Mouse (Mus musculus) erythroid progenitor cell, adult 5-6 weeks (primary cell): ENCODE results near the gene Alg10b. TPM values are rescaled to one million over a fixed set of nuclear protein-coding genes. Genes with fewer than 3 reads are reported as not detected.
"Not testable (repeated sequence)": the region's sequence is repeated elsewhere in the genome, so short reads cannot be mapped to it uniquely, and the experiment has no call there.

Source experiments
- ATAC-seq: replicated peaks from 2 replicates; pipeline ENCODE4 v1.8.0; 2016; ENCODE audit warnings: moderate number of reproducible peaks, mild to moderate bottlenecking, moderate TSS enrichment, inconsistent platforms; ENCODE audit not compliant: poor library complexity, low FRiP score, severe bottlenecking
- total RNA-seq, 2 experiments: library from RNA; stranded (forward) in 1 of 2; stranded (reverse) in 1 of 2; fragments of 150-400 nt in 1 of 2; fragments of 186-747, 209-891 nt in 1 of 2; gene quantifications; 2 replicates each; pipeline versions ENCODE4 v1.2.3 to v1.2.4; 2015 to 2017; ENCODE audit warnings: low replicate concordance in 2 of 2

The Alg10b gene
- 16.8 and 17.7 TPM in 2 replicates for total RNA-seq (2015; ENCODE audit: low replicate concordance)
- 6.9 and 8.0 TPM in 2 replicates for total RNA-seq (2017; ENCODE audit: low replicate concordance)

- ATAC-seq: peak; percentile 95
These were observed at the start of gene Alg10b for GRCm38 (mm10) chr15:90223969-90224750. TSS of gene Alg10b (plus strand) at chr15:90224311.

- ATAC-seq: not testable (repeated sequence)
These were observed 41.0 kb upstream of the Alg10b start for GRCm38 (mm10) chr15:90183108-90183507.

DNA sequence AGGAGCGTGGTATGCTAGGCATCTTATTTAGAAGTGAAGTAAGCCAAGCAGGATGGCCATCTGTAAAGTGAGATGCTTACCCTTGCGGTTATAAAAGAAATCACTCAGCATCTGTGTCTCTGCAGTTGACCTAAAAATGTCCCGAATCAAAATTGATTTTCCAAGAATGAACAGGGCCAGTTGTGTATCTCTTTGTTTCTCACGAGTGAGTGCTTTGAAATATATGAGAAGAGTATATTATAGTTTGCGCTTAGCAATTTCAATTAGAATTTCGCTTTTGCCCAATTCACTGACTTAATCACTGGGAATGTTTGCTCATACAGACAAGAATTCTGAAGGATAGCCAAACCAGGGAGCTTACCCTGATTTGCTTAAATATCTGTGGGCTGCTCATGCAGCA lies 40.6 kb upstream of the Alg10b start:
- ATAC-seq: no peak

DNA sequence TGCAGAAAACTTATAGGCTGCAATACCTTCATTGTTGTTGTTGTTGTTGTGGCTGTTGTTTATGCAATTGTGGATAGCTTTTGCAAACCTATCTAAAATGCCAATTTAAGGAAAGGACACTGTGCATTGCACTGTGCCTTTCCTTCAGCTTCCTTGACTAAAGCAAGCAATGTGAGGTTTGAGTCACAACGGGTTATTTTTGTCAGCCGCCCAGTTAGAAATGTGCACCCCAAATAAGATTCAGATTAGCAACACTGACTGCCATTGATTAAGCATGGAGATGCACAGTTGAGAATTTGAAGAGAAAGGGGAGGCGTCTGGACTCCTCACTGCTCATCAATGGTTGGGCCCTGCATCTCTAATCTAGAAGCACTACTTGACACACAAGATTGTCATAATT lies 39.4 kb upstream of the Alg10b start:
- ATAC-seq: no peak

DNA sequence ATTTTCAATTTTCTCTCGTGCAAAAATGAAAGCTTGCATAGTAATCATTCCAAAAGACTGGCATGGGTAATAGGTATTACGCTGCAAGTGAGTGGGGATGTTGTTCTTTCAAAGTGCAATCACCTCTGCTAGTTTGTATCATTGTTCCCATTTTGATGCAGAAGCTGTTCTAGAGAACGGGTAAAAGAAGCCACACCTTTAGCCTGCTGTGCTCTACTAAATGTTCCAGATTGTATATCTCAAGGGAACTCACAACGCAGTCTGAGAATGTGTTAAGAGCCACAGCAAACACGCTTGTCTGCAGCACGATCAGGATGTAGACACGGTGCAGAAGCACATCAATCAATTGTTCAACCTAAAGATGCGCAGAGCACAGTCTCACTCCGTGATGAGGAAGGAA lies 34.6 kb upstream of the Alg10b start:
- ATAC-seq: no peak

- no peak for ATAC-seq
These were observed 10.2 kb upstream of the Alg10b start for GRCm38 (mm10) chr15:90213946-90214345.

- 0 out of 2 replicates have a peak, but pooled peaks have one; percentile 42 for ATAC-seq
These were observed 9.2 kb upstream of the Alg10b start for GRCm38 (mm10) chr15:90214913-90215312.

- ATAC-seq: peak; percentile 73
These were observed 1.0 kb downstream of the Alg10b start for GRCm38 (mm10) chr15:90225058-90225575.

- no peak for ATAC-seq
These were observed 13.5 kb downstream of the Alg10b start for GRCm38 (mm10) chr15:90237657-90238056.

DNA sequence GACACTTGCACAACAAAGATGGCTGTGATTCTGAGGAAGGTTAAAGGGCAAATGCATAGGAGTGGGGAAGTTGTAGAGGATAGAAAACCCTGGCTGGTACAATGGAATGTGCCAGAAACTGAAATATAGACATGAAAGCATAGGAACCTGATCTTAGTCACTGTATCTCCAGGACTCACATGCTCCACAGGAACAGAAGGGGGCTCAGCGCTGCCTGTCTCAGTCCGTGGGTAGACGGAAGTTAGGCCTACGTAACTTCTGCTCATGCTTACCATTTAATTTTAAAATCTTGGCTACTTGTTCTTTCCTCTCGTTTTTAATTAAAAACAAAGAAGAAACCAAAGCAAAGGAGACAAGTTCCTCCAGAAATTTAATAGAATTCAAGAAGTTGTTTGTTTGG lies 20.0 kb downstream of the Alg10b start:
- no peak for ATAC-seq

DNA sequence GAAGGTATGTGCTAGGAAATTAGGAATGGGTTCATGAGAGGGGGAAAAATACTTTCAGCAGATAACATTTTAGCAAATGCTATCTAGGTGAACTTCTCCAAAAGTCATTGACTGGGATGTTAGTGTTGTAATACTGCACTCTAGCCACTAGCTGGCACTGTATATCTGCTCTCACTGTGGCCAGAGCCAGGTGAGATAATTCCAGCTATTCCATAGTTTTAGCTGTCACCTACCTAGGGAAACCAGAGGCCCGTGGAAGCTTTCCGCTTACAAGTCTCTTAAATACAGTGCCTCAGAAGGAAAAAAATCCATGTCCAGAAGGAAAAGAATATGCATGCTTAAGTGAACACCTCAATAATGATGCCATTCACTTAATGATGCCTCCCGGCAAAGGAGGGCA lies 25.6 kb downstream of the Alg10b start:
- no peak for ATAC-seq

GRCm38 (mm10) chr15:90282876-90283275 lies 58.8 kb downstream of the Alg10b start:
- no peak for ATAC-seq
